Mouse (Mus musculus) Muller cell, postnatal 12 days (primary cell): ENCODE measurements at regions not wholly inside any gene's neighbourhood (a gene's known extent, or its start where the extent isn't known, plus 50 kb on each side); places are given as distances from the start of the nearest gene placed in this dataset.

Source experiments
- DNase-seq: peaks from one replicate; pipeline ENCODE4 v3.0.0-alpha.2; 2015; ENCODE audit errors: inconsistent ontology term

DNA sequence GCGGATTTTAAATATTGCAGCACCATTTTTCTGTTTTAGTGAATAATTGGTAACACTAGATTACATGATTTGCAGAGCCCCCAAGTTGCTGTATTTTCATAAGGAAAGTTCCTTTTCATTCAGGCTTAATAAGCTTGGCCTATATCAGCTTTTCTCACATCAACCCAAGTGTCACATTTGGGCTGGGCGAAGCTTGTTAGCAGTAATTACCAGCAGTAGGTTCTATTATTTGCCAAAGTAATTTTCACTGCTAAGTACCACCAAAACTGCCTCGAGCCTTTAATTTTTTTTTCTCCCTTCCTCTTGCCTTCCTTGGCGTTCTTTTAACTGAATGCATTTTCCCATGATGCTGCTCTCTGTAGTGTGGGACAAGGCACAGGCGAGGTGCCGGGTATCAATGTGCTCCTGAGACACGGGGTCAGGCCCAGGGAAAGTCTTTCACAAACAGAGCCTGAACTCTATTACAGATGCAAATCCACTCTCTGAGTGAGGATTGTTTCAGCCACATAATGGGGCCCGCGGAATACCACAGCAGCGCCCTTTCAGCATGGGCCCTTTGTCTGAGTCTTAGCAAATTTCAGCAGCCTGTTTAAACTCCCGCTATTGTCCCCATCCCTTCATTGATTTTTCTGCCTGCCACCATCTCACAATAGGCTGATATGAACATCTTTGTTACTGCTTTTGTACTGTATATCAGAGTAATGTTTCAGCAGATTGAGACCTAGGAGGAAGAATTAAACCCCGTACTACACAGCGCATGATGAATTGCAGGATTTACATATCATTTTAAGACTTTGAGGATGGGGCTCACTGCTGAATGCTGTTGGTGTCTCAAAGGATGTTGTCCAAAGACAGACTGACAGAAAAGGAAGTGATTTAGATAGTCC lies 205.1 kb upstream of the Epha3 start:
- DNase-seq, result peak; percentile 34

- no peak for DNase-seq
These were observed 198.6 kb upstream of the Epha3 start for GRCm38 (mm10) chr16:64062584-64062983.

DNA sequence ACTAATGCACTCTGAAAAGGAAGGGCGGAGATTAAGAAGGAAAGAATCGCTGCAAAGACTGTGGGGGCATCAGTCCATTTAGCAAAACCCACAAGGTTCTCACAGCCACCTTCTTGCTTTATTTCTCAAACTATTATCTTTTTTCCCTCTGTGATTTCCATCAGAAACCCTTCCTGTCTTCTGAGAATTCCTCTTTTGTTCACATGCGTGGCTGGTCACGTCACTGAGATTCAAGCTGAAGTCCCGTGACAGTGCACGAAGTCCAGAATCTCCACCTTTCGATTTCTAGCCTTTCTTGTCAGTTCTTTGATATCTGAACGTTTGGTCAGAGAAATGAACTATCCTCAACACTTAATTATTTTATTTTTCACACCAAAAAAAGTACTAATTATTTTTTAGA lies 194.7 kb upstream of the Epha3 start:
- no peak for DNase-seq

DNA sequence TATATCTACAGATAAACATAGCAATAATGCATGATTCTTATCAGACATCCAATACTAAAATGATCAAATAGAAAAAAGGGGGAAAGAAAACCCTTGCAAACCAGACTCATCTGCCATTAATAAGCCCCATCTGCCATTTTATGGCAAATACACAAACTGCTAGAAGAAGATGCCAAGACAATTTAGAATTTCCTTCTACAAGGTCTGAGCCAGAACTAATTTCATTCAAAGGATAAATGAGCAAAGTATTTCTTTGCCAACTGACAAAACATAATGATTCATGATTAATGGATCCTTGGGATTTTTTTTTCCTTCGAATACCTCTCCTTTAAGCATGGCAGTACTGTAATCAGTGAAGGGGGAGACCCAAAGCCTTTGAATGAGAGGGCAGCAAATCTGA lies 190.4 kb upstream of the Epha3 start:
- DNase-seq, result no peak

DNA sequence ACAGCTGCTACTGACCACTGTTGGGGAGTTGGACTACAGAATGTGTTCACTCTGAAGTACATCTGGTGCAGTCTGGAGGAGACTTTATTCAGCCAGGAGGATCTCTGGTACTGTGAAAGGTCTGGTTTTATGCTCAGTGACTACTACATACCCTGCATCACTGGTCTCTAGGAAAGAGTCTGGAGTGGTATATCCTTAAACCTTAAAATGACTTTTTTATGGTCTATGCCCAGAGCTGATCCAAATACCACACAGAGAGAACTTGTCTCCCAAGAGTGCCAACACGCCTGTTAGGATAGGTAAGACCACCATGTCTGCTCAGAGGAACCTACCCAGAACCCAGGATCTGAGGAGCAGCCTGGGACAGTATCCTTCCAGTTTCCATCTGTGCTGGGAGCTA lies 184.1 kb upstream of the Epha3 start:
- no peak for DNase-seq

DNA sequence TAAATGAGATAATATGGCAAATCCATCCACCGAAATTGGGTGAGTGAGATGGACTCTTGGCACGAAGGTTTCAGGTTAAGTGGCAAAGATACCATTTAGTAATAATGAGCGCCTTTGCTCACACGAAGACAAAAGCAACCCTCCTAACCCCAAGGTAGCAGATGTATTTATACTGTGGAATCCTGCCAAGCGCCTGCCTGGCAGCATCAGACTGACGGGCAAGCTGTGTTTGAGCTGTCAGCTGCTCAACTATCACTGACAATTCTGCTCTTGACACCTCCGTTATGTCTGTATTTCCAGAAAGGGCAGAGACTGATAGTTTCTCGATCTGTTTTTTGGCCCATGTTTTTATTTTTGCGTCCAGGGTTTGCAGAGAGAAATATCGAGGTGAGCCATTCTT lies 169.1 kb upstream of the Epha3 start:
- DNase-seq, result no peak

GRCm38 (mm10) chr16:64023981-64024380 lies 160.0 kb upstream of the Epha3 start:
- no peak for DNase-seq

GRCm38 (mm10) chr16:64000884-64001283 lies 136.9 kb upstream of the Epha3 start:
- no peak for DNase-seq

- DNase-seq, result no peak
These were observed 103.4 kb upstream of the Epha3 start for GRCm38 (mm10) chr16:63967407-63967806.

DNA sequence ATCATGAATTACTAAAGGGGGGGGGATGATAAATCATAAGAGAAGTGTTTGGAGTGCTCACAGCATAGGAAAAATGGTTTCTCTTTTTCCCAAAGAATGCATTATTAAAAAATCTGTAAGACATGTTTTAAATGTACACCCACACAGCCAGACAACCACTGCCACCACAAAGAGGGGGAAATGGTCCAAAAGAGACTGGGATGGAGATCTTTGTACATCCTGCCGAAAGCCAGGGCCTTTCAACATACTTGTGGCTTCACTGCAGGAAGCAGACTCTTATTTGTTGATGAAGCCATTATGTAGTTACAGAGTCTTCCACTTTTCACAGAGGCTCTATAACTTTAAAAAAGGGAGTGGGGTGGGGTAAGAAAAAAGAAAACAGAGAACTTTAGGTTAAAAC lies 96.8 kb upstream of the Epha3 start:
- peak; percentile 70 for DNase-seq

GRCm38 (mm10) chr16:63958154-63958553 lies 94.2 kb upstream of the Epha3 start:
- peak; percentile 95 for DNase-seq

DNA sequence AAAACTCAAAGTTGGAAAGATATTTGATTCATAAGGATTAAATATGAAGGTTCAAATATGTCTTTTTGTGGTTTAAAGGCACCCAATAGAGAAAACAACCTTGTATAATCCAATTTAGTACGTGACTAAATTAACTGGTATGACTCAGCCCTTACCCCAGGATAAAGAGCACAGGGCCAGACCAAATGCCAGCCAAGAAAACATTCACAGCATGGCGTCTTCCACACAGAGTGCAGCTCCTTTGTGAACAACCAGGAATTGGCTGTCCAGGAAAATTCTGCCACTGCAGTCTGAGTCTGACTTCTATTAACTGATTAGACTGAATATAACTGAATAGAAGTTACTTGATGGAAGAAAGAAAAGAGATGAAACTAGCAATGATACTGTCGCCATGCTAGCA lies 61.2 kb upstream of the Epha3 start:
- DNase-seq, result peak; percentile 65

GRCm38 (mm10) chr16:63921146-63921545 lies 57.2 kb upstream of the Epha3 start:
- DNase-seq, result no peak
